Mouse (Mus musculus) erythroblast, embryonic 14.5 days (primary cell): ENCODE data around the gene Igf2r. TPM values are rescaled to one million over a fixed set of nuclear protein-coding genes. Genes with fewer than 3 reads are reported as not detected.
A peak's percentile ranks its signal among the peaks of the same experiment; 100 is the strongest.

Experiments
- H3K27me3 ChIP-seq: 2 replicates; pipeline ENCODE4 v1.6.1; 2012; ENCODE audit warnings: inconsistent platforms; ENCODE audit not compliant: control insufficient read depth
- H3K36me3 ChIP-seq: 2 replicates; pipeline ENCODE4 v1.6.1; 2012; ENCODE audit warnings: mild to moderate bottlenecking, inconsistent platforms; ENCODE audit not compliant: control insufficient read depth
- H3K4me1 ChIP-seq: 2 replicates; pipeline ENCODE4 v1.6.1; 2012; ENCODE audit warnings: inconsistent platforms; ENCODE audit not compliant: control insufficient read depth
- H3K4me3 ChIP-seq: replicated peaks from 2 replicates; pipeline ENCODE3; 2012; ENCODE audit warnings: moderate library complexity, mild to moderate bottlenecking, inconsistent platforms
- H3K9me3 ChIP-seq: 2 replicates; pipeline ENCODE4 v1.6.1; 2012; ENCODE audit warnings: low read length, inconsistent platforms, mixed read lengths; ENCODE audit not compliant: control insufficient read depth
- GATA1 ChIP-seq: IDR thresholded peaks from 2 replicates; pipeline ENCODE4 v1.6.1; 2012; ENCODE audit warnings: low read length, inconsistent platforms, mixed read lengths
- TAL1 ChIP-seq: IDR thresholded peaks from 3 replicates; pipeline ENCODE4 v1.6.1; 2012; ENCODE audit warnings: low read length, inconsistent platforms, mixed read lengths
- polyA plus RNA-seq: library from polyadenylated mRNA; stranded (reverse); fragments of >175 nt; gene quantifications from 2 replicates; pipeline ENCODE4 v1.2.3, GENCODE M21; 2012

The Igf2r gene
- polyA plus RNA-seq, result 0.21 and 0.26 TPM in 2 replicates

- TF ChIP-seq GATA1 (no peak), TAL1 (no peak)
- Histone ChIP-seq H3K4me1 (peaks cover 17% of the 10 kb centered on the region), H3K36me3 (peaks cover 9% of the 10 kb centered on the region), H3K4me3 (peak within 1 kb of the TSS; percentile 83), H3K27me3 (no peaks in the 10 kb centered on the region), H3K9me3 (peaks cover 8% of the 10 kb centered on the region)
Observed at GRCm38 (mm10) chr17:12769380-12769921, at the start of gene Igf2r. TSS of gene Igf2r (minus strand) at chr17:12769664.

GRCm38 (mm10) chr17:12815885-12816284 is 46.4 kb upstream of the Igf2r start:
- Histone ChIP-seq H3K27me3 (no peaks in the 10 kb centered on the region), H3K4me3 (no peak overlapping the region), H3K4me1 (peaks cover 15% of the 10 kb centered on the region), H3K9me3 (peaks cover 29% of the 10 kb centered on the region), H3K36me3 (peaks cover 8% of the 10 kb centered on the region)
- TF ChIP-seq TAL1, result no peak
- no peak for TF ChIP-seq GATA1

- Histone ChIP-seq H3K4me3 (no peak overlapping the region), H3K27me3 (no peaks in the 10 kb centered on the region), H3K4me1 (peaks cover 15% of the 10 kb centered on the region), H3K36me3 (peaks cover 8% of the 10 kb centered on the region), H3K9me3 (peaks cover 18% of the 10 kb centered on the region)
- TF ChIP-seq TAL1 (no peak), GATA1 (no peak)
Observed at GRCm38 (mm10) chr17:12814502-12814901, 45.0 kb upstream of the Igf2r start.

- TF ChIP-seq GATA1 (no peak), TAL1 (no peak)
- H3K9me3 ChIP-seq, result 0 out of 2 replicates have a peak, but pooled peaks cover 3% of the 10 kb centered on the region
- H3K36me3 ChIP-seq, result no peaks in the 10 kb centered on the region; the same call in none of the 2 replicates
- H3K27me3 ChIP-seq, result no peaks in the 10 kb centered on the region
- H3K4me1 ChIP-seq, result peaks cover 5% of the 10 kb centered on the region
- H3K4me3 ChIP-seq, result no peak overlapping the region
Observed at GRCm38 (mm10) chr17:12810973-12811303, 41.5 kb upstream of the Igf2r start.

- H3K27me3 ChIP-seq, result no peaks in the 10 kb centered on the region
Observed at GRCm38 (mm10) chr17:12810103-12810972, 40.9 kb upstream of the Igf2r start.

GRCm38 (mm10) chr17:12808851-12809250 is 39.4 kb upstream of the Igf2r start:
- TF ChIP-seq GATA1 (no peak), TAL1 (no peak)
- Histone ChIP-seq H3K27me3 (no peaks in the 10 kb centered on the region), H3K9me3 (0 out of 2 replicates have a peak, but pooled peaks cover 3% of the 10 kb centered on the region), H3K4me1 (no peaks in the 10 kb centered on the region; the same call in 1 of the 2 replicates), H3K4me3 (no peak overlapping the region), H3K36me3 (no peaks in the 10 kb centered on the region)

More at GRCm38 (mm10) chr17:12810103-12810972, 40.9 kb upstream of the Igf2r start:
- Histone ChIP-seq H3K36me3 (no peaks in the 10 kb centered on the region; the same call in none of the 2 replicates), H3K4me1 (no peaks in the 10 kb centered on the region; the same call in none of the 2 replicates), H3K9me3 (0 out of 2 replicates have a peak, but pooled peaks cover 3% of the 10 kb centered on the region), H3K4me3 (no peak overlapping the region)
- TF ChIP-seq TAL1 (no peak), GATA1 (no peak)

- Histone ChIP-seq H3K27me3 (no peaks in the 10 kb centered on the region), H3K36me3 (no peaks in the 10 kb centered on the region), H3K4me3 (no peak overlapping the region), H3K9me3 (no peaks in the 10 kb centered on the region), H3K4me1 (no peaks in the 10 kb centered on the region)
- no peak for TF ChIP-seq GATA1
Observed at GRCm38 (mm10) chr17:12804584-12805445, 35.4 kb upstream of the Igf2r start.

GRCm38 (mm10) chr17:12801861-12802540 is 32.5 kb upstream of the Igf2r start:
- no peaks in the 10 kb centered on the region for H3K36me3 ChIP-seq
- H3K4me1 ChIP-seq, result no peaks in the 10 kb centered on the region
- no peaks in the 10 kb centered on the region for H3K27me3 ChIP-seq
- H3K9me3 ChIP-seq, result no peaks in the 10 kb centered on the region
- TF ChIP-seq TAL1, result no peak
- no peak for TF ChIP-seq GATA1
- no peak overlapping the region for H3K4me3 ChIP-seq
